Mouse (Mus musculus): ENCODE results near the gene Akr1e1. TPM values are rescaled to one million over a fixed set of nuclear protein-coding genes. Genes with fewer than 3 reads are reported as not detected.

Akr1e1 gene
- 37.4 TPM for polyA plus RNA-seq (2014; fragmentation: Illumina TruSeq; extraction: RNeasy Lipid Tissue Mini Kit (QIAGEN cat#74804); ENCODE audit: low read depth, low replicate concordance)

DNA sequence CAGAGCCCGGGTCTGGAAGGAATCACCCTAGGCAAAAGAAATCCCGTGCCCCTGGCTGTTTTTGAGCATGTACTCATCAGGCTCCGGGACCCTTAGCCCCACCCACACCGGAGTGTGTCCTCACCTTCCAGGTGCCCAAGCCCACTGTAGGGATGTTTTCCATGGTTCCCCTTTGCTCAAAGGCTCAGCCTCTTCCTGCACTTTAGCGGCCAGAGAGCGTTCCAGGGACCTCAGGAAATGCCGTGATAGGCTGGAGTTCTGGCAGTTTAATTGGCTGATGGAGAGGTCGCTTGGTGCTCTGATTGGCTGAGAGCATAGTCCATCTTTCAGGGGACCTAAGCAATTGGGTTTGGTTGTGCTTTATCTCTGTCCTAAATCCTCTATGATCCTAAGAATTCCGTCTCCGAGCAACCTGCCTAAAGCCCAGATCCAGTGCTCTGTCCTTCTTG is at the start of gene Akr1e1:
Akr1e1 (minus strand) TSS at position 214 of the 449 bp plus-strand sequence.

DNA sequence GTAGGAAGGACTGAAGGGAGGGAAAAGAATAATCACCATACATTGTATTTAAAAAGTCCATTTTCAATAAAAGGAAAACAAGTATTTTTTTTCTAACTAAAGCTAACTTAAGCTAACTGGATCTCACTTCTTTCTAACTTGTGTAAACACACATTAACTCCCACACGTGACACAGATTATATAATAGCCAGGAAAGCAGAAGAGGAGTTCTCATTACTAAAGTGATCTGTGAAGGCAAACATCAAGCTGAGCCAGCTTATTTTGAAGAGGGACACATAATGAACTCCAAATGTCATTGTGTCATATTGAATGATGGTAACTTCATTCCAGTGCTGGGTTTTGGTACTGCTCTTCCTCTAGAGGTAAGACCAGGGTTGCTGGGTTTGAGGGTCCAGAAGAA is 35.1 kb downstream of the Akr1e1 start, which contains the start of gene Akr1c21:
Akr1c21 (plus strand) TSS at position 205 of the 400 bp plus-strand sequence.

Other genes with a start within 250 kb of the Akr1e1 start
- gene Akr1c6, start 174.9 kb downstream of the Akr1e1 start, polyA plus RNA-seq (2014; fragmentation: Illumina TruSeq; extraction: RNeasy Lipid Tissue Mini Kit (QIAGEN cat#74804); ENCODE audit: low read depth, low replicate concordance): 1.7 TPM
- gene Akr1c20, start 85.8 kb downstream of the Akr1e1 start, polyA plus RNA-seq (2014; fragmentation: Illumina TruSeq; extraction: RNeasy Lipid Tissue Mini Kit (QIAGEN cat#74804); ENCODE audit: low read depth, low replicate concordance): not detected
- not detected for gene Akr1c21, start 35.1 kb downstream of the Akr1e1 start, polyA plus RNA-seq (2014; fragmentation: Illumina TruSeq; extraction: RNeasy Lipid Tissue Mini Kit (QIAGEN cat#74804); ENCODE audit: low read depth, low replicate concordance)

Measured in heart, adult 10 weeks (tissue).